Comparison of ENCODE assay signal across 15 mouse cellular contexts in genomic region chrX:78539734-78540133, GRCm38 (mm10). TPM values are rescaled to one million over a fixed set of nuclear protein-coding genes. Genes with fewer than 3 reads are reported as not detected.
DNase-seq lines count a peak whose midpoint lies in the region; ATAC-seq and TF ChIP-seq lines count a peak whose summit lies in the region.
"Had no signal": no experiment of that assay in that cellular context is flagged by ENCODE, and none has a peak within 500 bp of the region (broad histone marks: within the 10 kb centered on the region; RNA-seq: fewer than 3 reads in every experiment).

No protein-coding gene starts in this region.

- no peaks in the 10 kb centered on the region for H3K27me3 ChIP-seq in heart, adult 2 months (ENCODE audit: control insufficient read depth, insufficient read depth, low read length)
- H3K27me3 ChIP-seq: CH12.LX; limb, embryonic 12.5 days; neural tube, embryonic 13.5 days had no signal

- no peak overlapping the region for H3K9ac ChIP-seq in heart, adult 2 months (ENCODE audit: low read depth, low read length)
- H3K9ac ChIP-seq: limb, embryonic 12.5 days; neural tube, embryonic 13.5 days had no signal

- ATAC-seq in granulocyte monocyte progenitor cell, adult 5-6 weeks (replicated peaks; ENCODE audit: poor library complexity, severe bottlenecking) = peak; percentile 61

- no peak for TF ChIP-seq EP300 in heart, adult 2 months (IDR thresholded peaks at IDR 0.05; ENCODE audit: insufficient read depth, low read depth, low read length)

- H3K27ac ChIP-seq in heart, adult 2 months = no peak overlapping the region
- H3K27ac ChIP-seq: limb, embryonic 12.5 days; neural tube, embryonic 13.5 days had no signal

- no peak for DNase-seq in heart, adult 2 months
- no peak for DNase-seq in heart, adult 9 months (ENCODE audit: low spot score in 2 of 2)
- peak; percentile 4 for DNase-seq in spleen, adult 12 weeks (ENCODE audit: low spot score)
- DNase-seq in spleen, postnatal 36 days (ENCODE audit: low spot score in 2 of 2) = no peak
- peak; percentile 64 for DNase-seq in thymus, postnatal 4 days
- DNase-seq in right cerebral cortex, adult 2 months (ENCODE audit: low spot score in 2 of 2) = no peak
- no peak for DNase-seq in retina, embryonic 14.5 days (ENCODE audit: low spot score)
- DNase-seq: adrenal gland, postnatal 10 days; cerebellum, adult 8-10 months; gastrocnemius, postnatal 25 days; heart, postnatal 36 days had no signal

- no peaks in the 10 kb centered on the region for H3K36me3 ChIP-seq in heart, adult 2 months (ENCODE audit: control insufficient read depth, insufficient read depth, low read length)
- H3K36me3 ChIP-seq: limb, embryonic 12.5 days; neural tube, embryonic 13.5 days had no signal

- no peak for TF ChIP-seq POLR2A in heart, adult 2 months (IDR thresholded peaks at IDR 0.05; ENCODE audit: insufficient read depth, low read depth, low read length)

- intact Hi-C loops in heart, adult 2 months (cut with DNase I) = no loop called here

- TF ChIP-seq CTCF in heart, adult 2 months (IDR thresholded peaks at IDR 0.05) = peak; percentile 56

- no peaks in the 10 kb centered on the region for H3K4me1 ChIP-seq in heart, adult 2 months (ENCODE audit: control insufficient read depth, insufficient read depth, low read length)
- H3K4me1 ChIP-seq: limb, embryonic 12.5 days; neural tube, embryonic 13.5 days had no signal

- no peak overlapping the region for H3K4me3 ChIP-seq in heart, adult 2 months
- H3K4me3 ChIP-seq: limb, embryonic 12.5 days; neural tube, embryonic 13.5 days had no signal

- no peaks in the 10 kb centered on the region for H3K79me2 ChIP-seq in heart, adult 2 months (replicated peaks; ENCODE audit: control insufficient read depth, insufficient read depth, low read length)

RNA-seq across cellular contexts. Expression of gene Prrg1, which starts 44.0 kb away (rescaled TPM):
- 1 to 10 TPM; 8.4 to 9.4 TPM for total RNA-seq in heart, adult 2 months (2021)
- 3.8 and 7.8 TPM in 2 replicates for polyA plus RNA-seq in heart, adult 2 months (2012; rRNA removed)
- total RNA-seq in granulocyte monocyte progenitor cell, adult 5-6 weeks (2014; fragmentation: Nextera tagmentation) = 11.9 and 13.7 TPM in 2 replicates
- 7.9 and 10.6 TPM in 2 replicates for total RNA-seq in granulocyte monocyte progenitor cell, adult 5-6 weeks (2017)
- total RNA-seq: CH12.LX had no signal

Comparison
In these comparisons a context has a peak if more than half of its experiments do, and no peak if none do; other contexts are left out.
1. DNase-seq: peak in spleen, adult 12 weeks (single experiment) and thymus, postnatal 4 days (single experiment); none in heart, adult 2 months (0 of 2), heart, adult 9 months (0 of 2), spleen, postnatal 36 days (0 of 2), right cerebral cortex, adult 2 months (0 of 2) and retina, embryonic 14.5 days (single experiment).